8 mouse cellular contexts compared by ENCODE assay signal in the genomic region with DNA sequence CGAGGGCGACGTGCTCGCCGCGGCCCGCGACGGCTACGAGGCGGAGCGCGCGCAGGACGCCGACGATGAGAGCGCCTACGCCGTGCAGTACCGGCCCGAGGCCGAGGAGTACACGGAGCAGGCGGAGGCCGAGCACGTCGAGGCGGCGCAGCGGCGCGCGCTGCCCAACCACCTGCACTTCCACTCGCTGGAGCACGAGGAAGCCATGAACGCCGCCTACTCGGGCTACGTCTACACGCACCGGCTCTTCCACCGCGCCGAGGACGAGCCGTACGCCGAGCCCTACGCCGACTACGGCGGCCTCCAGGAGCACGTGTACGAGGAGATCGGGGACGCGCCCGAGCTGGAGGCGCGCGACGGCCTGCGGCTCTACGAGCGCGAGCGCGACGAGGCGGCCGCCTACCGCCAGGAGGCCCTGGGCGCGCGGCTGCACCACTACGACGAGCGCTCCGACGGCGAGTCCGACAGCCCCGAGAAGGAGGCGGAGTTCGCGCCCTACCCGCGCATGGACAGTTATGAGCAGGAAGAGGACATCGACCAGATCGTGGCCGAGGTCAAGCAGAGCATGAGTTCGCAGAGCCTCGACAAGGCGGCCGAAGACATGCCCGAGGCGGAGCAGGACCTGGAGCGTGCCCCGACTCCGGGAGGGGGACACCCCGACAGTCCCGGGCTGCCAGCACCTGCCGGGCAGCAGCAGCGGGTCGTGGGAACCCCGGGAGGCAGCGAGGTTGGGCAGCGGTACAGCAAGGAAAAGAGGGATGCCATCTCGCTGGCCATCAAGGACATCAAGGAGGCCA.
DNase-seq lines count a peak whose midpoint lies in the region; ATAC-seq and TF ChIP-seq lines count a peak whose summit lies in the region.

No protein-coding gene starts in this region.

- WGBS in thymus, adult 2 months = 34% methylated on average over 110 of the region's 110 CpGs
- 20% methylated on average over 109 of the region's 110 CpGs for WGBS in lung, adult 2 months

- peak; percentile 14 for DNase-seq in thymus, postnatal 14 days
- no peak for DNase-seq in thymus, adult 2 months
- peak; percentile 32 to 36 for DNase-seq in heart, postnatal 36 days
- peak; percentile 62 for DNase-seq in layer of hippocampus, adult 9-11 months
- DNase-seq in lung, adult 2 months = peak; percentile 19
- peak; percentile 56 for DNase-seq in ovary, postnatal 36 days (ENCODE audit: low spot score)

- no peaks in the 10 kb centered on the region for H3K36me3 ChIP-seq in thymus, adult 2 months (ENCODE audit: control insufficient read depth, insufficient read depth, low read length)

- H3K4me1 ChIP-seq in thymus, adult 2 months (replicated peaks; ENCODE audit: control insufficient read depth, insufficient read depth, low read length) = no peaks in the 10 kb centered on the region
- H3K4me1 ChIP-seq in lung, adult 2 months (ENCODE audit: control insufficient read depth, insufficient read depth, low read length) = no peaks in the 10 kb centered on the region

- H3K27ac ChIP-seq in thymus, adult 2 months (ENCODE audit: control insufficient read depth, insufficient read depth, low read length) = no peak overlapping the region

- ATAC-seq in frontal cortex, adult (ENCODE audit: low TSS enrichment) = peak; percentile 50
- no peak for ATAC-seq in erythroblast, adult 5-6 weeks (replicated peaks; ENCODE audit: low FRiP score, poor library complexity, severe bottlenecking)

- H3K27me3 ChIP-seq in thymus, adult 2 months (ENCODE audit: control insufficient read depth, insufficient read depth, low read length) = no peaks in the 10 kb centered on the region

- TF ChIP-seq CTCF in thymus, adult 2 months (IDR thresholded peaks at IDR 0.05; ENCODE audit: borderline replicate concordance, control insufficient read depth, extremely low read depth, insufficient read depth, low read length, poor library complexity) = no peak
- no peak for TF ChIP-seq CTCF in lung, adult 2 months (IDR thresholded peaks at IDR 0.05; ENCODE audit: insufficient read depth, low read length)

- intact Hi-C loops in heart, postnatal 36 days (cut with DNase I) = no loop called here

- TF ChIP-seq POLR2A in thymus, adult 2 months (IDR thresholded peaks at IDR 0.05; ENCODE audit: control insufficient read depth, extremely low read depth, insufficient read depth, low read length, poor library complexity) = no peak
- no peak for TF ChIP-seq POLR2A in lung, adult 2 months (IDR thresholded peaks at IDR 0.05; ENCODE audit: borderline replicate concordance, extremely low read depth, low read depth, low read length)

- H3K4me3 ChIP-seq in thymus, adult 2 months (ENCODE audit: control insufficient read depth, insufficient read depth, low read length) = no peak overlapping the region
- no peak overlapping the region for H3K4me3 ChIP-seq in lung, adult 2 months (replicated peaks; ENCODE audit: extremely low read depth, low read depth, low read length)
